Mouse (Mus musculus) hindbrain, embryonic 16.5 days (tissue): Measurements from ENCODE around the gene Ces2c. TPM values are rescaled to one million over a fixed set of nuclear protein-coding genes. Genes with fewer than 3 reads are reported as not detected.
"Not testable (repeated sequence)": the region's sequence is repeated elsewhere in the genome, so short reads cannot be mapped to it uniquely, and the experiment has no call there.

Experiments
- ATAC-seq: fragments of 200-750 bp; cut with Nextera tagmentation; 2 replicates; pipeline ENCODE4 v1.8.0; 2017; ENCODE audit warnings: moderate TSS enrichment, moderate library complexity
- H3K27ac ChIP-seq: fragments of 300-500 bp; sonication (generic); 2 replicates; pipeline ENCODE4 v1.5.1; 2014; ENCODE audit warnings: low read depth, mild to moderate bottlenecking, control low read depth, low read length, moderate library complexity
- H3K27me3 ChIP-seq: fragments of 300-500 bp; sonication (generic); replicated peaks from 2 replicates; pipeline ENCODE4 v1.6.1; 2014; ENCODE audit warnings: low read length; ENCODE audit not compliant: control insufficient read depth, insufficient read depth
- H3K36me3 ChIP-seq: fragments of 300-500 bp; sonication (generic); 2 replicates; pipeline ENCODE4 v1.6.1; 2014; ENCODE audit warnings: mild to moderate bottlenecking, low read length, moderate library complexity, mixed read lengths; ENCODE audit not compliant: control insufficient read depth, insufficient read depth
- H3K4me1 ChIP-seq: fragments of 300-500 bp; sonication (generic); 2 replicates; pipeline ENCODE4 v1.6.1; 2014; ENCODE audit warnings: low read depth, low read length; ENCODE audit not compliant: control insufficient read depth, insufficient read depth
- H3K4me2 ChIP-seq: fragments of 300-500 bp; sonication (generic); 2 replicates; pipeline ENCODE4 v1.6.1; 2014; ENCODE audit warnings: mild to moderate bottlenecking, low read length, control low read depth, moderate library complexity
- H3K4me3 ChIP-seq: fragments of 300-500 bp; sonication (generic); 2 replicates; pipeline ENCODE4 v1.5.1; 2014; ENCODE audit warnings: mild to moderate bottlenecking, low read length, control low read depth, moderate library complexity
- H3K9ac ChIP-seq: fragments of 300-500 bp; sonication (generic); 2 replicates; pipeline ENCODE4 v1.6.1; 2014; ENCODE audit warnings: low read depth, mild to moderate bottlenecking, control low read depth, low read length, moderate library complexity
- H3K9me3 ChIP-seq: fragments of 300-500 bp; sonication (generic); 2 replicates; pipeline ENCODE4 v1.6.1; 2014; ENCODE audit warnings: mild to moderate bottlenecking, low read length, moderate library complexity; ENCODE audit not compliant: control insufficient read depth
- WGBS: fragments of 180-500 bp; shearing (Covaris S2); extraction: QIAGEN DNeasy Blood & Tissue Kit; methylation state at CpG from one replicate; pipeline ENCODE4 v1.1.7; 2014; 5-methylcytosine and 5-hydroxymethylcytosine counted together
- polyA plus RNA-seq: library from polyadenylated mRNA; unstranded; fragments of >200 nt; fragmentation: Nextera tagmentation; extraction: Ambion mirVana; gene quantifications from 2 replicates; pipeline ENCODE4 v1.2.1, GENCODE M21; 2015

Ces2c gene
- polyA plus RNA-seq, 1 experiment from 2014 or later, result not detected

- 79% methylated on average over 4 of the region's 4 CpGs for WGBS
- Histone ChIP-seq H3K9ac (no peak overlapping the region), H3K36me3 (no peaks in the 10 kb centered on the region), H3K4me3 (no peak overlapping the region), H3K4me1 (no peaks in the 10 kb centered on the region), H3K9me3 (no peaks in the 10 kb centered on the region), H3K27me3 (no peaks in the 10 kb centered on the region), H3K27ac (no peak overlapping the region), H3K4me2 (no peak overlapping the region)
- ATAC-seq, result no peak
Measured at GRCm38 (mm10) chr8:104847741-104848462, 1.0 kb downstream of the Ces2c start.

GRCm38 (mm10) chr8:104866844-104867531 lies 20.1 kb downstream of the Ces2c start:
- not testable (repeated sequence) for H3K9ac ChIP-seq, H3K4me3 ChIP-seq, H3K36me3 ChIP-seq, H3K27me3 ChIP-seq, H3K9me3 ChIP-seq, H3K4me2 ChIP-seq, ATAC-seq, H3K27ac ChIP-seq, H3K4me1 ChIP-seq
- WGBS, result no CpG with 5 or more reads among the region's 4 CpGs

GRCm38 (mm10) chr8:104868876-104869275 lies 22.0 kb downstream of the Ces2c start:
- H3K4me2 ChIP-seq, H3K36me3 ChIP-seq, H3K4me1 ChIP-seq, H3K9me3 ChIP-seq, H3K27me3 ChIP-seq, H3K9ac ChIP-seq, H3K4me3 ChIP-seq, ATAC-seq, H3K27ac ChIP-seq: not testable (repeated sequence)
- WGBS, result no CpG with 5 or more reads among the region's 2 CpGs

- not testable (repeated sequence) for H3K9ac ChIP-seq, H3K27ac ChIP-seq, H3K9me3 ChIP-seq, H3K27me3 ChIP-seq, H3K4me3 ChIP-seq, ATAC-seq, H3K4me2 ChIP-seq, H3K4me1 ChIP-seq, H3K36me3 ChIP-seq
- WGBS, result no CpG with 5 or more reads among the region's 4 CpGs
Measured at GRCm38 (mm10) chr8:104886223-104886926, 39.5 kb downstream of the Ces2c start.

- H3K9ac ChIP-seq, result no peak overlapping the region
- 85% methylated on average over 2 of the region's 2 CpGs for WGBS
- no peak overlapping the region for H3K4me3 ChIP-seq
- no peak for ATAC-seq
- no peaks in the 10 kb centered on the region for H3K36me3 ChIP-seq
- H3K27ac ChIP-seq, result no peak overlapping the region
- no peak overlapping the region for H3K4me2 ChIP-seq
- no peaks in the 10 kb centered on the region for H3K27me3 ChIP-seq
- H3K9me3 ChIP-seq, result no peaks in the 10 kb centered on the region
- no peaks in the 10 kb centered on the region for H3K4me1 ChIP-seq
Measured at GRCm38 (mm10) chr8:104901746-104902145, 54.9 kb downstream of the Ces2c start.

Other genes with a start within 250 kb of the Ces2c start
- gene Cdh16, start 222.7 kb upstream of the Ces2c start, polyA plus RNA-seq, result 0.21 TPM in 1 of 2 replicates, not detected in the other
- gene Rrad, start 215.7 kb upstream of the Ces2c start, polyA plus RNA-seq, result 3.0 and 4.8 TPM in 2 replicates
- gene Ciao2b, start 205.1 kb upstream of the Ces2c start, polyA plus RNA-seq, result 124 and 136 TPM in 2 replicates
- gene Ces2a, start 113.1 kb upstream of the Ces2c start, polyA plus RNA-seq, result not detected in 2 replicates
- 0.24 and 0.67 TPM in 2 replicates for gene Ces2b, start 15.5 kb upstream of the Ces2c start, polyA plus RNA-seq
- not detected in 2 replicates for gene Ces2e, start 79.2 kb downstream of the Ces2c start, polyA plus RNA-seq
- gene Ces2f, start 100.3 kb downstream of the Ces2c start, polyA plus RNA-seq, result not detected in 2 replicates
- gene Ces2g, start 114.7 kb downstream of the Ces2c start, polyA plus RNA-seq, result 0.05 and 0.06 TPM in 2 replicates
- not detected in 2 replicates for gene Ces2h, start 153.8 kb downstream of the Ces2c start, polyA plus RNA-seq
- gene Ces3a, start 201.5 kb downstream of the Ces2c start, polyA plus RNA-seq, result not detected in 2 replicates
- not detected in 2 replicates for gene Ces3b, start 236.7 kb downstream of the Ces2c start, polyA plus RNA-seq